Mouse (Mus musculus) testis, adult 2 months (tissue): ENCODE measurements around the gene Cbs.

Experiments used
- CTCF ChIP-seq: fragments of 200-500 bp; IDR thresholded peaks from 2 replicates; pipeline ENCODE4 v1.5.1; 2012; ENCODE audit warnings: low read depth, mild to moderate bottlenecking, inconsistent platforms, low read length, moderate library complexity; ENCODE audit not compliant: control insufficient read depth, insufficient read depth, insufficient replicate concordance
- POLR2A ChIP-seq: fragments of 200-500 bp; IDR thresholded peaks from 2 replicates; pipeline ENCODE4 v1.6.1; 2012; ENCODE audit warnings: low read depth, mild to moderate bottlenecking, inconsistent platforms, low read length, moderate library complexity; ENCODE audit not compliant: control insufficient read depth

- TF ChIP-seq POLR2A (peak; percentile 16), CTCF (peak; percentile 13; the same call in 1 of the 2 replicates)
Measured at GRCm38 (mm10) chr17:31565141-31566056, 71.6 kb downstream of the Cbs start.
